Mouse (Mus musculus) gonadal fat pad, adult 2 months (tissue): Measurements from ENCODE around the gene Kif17. TPM values are rescaled to one million over a fixed set of nuclear protein-coding genes. Genes with fewer than 3 reads are reported as not detected.
"Not testable (repeated sequence)": the region's sequence is repeated elsewhere in the genome, so short reads cannot be mapped to it uniquely, and the experiment has no call there.

Source experiments
- DNase-seq: peaks from one replicate; pipeline ENCODE4 v3.0.0-alpha.2; 2012; ENCODE audit warnings: low read depth
- polyA plus RNA-seq: library from polyadenylated mRNA; depleted of rRNA; stranded (reverse); fragments of >200 nt; gene quantifications from 2 replicates; pipeline ENCODE4 v1.2.3, GENCODE M21; 2012

Kif17 gene
- polyA plus RNA-seq, 1 experiment, result 6.2 TPM

GRCm38 (mm10) chr4:138313021-138313420 is 62.8 kb downstream of the Kif17 start:
- DNase-seq, result no peak

DNA sequence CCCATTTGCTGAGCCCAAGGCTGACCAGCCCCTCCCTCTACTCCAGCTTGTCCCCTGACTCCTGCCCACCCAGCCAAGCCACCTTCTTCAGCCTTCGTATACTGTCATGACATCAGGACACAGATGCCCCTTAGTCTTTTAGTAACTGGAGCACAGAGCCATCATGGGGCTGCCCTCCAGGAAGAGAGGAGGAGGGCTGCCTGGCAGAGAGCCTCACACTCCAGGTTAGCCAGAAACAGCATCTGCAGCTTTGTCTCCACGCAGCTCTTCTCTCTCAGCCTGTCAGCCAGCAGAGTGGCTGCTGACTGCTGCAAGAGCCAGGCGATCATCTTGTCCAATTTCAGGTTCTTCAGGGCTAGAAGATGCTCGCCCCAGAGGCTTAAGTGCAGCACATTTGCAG is 63.6 kb downstream of the Kif17 start:
- DNase-seq, result no peak

GRCm38 (mm10) chr4:138315781-138316180 is 65.5 kb downstream of the Kif17 start:
- DNase-seq, result no peak

DNA sequence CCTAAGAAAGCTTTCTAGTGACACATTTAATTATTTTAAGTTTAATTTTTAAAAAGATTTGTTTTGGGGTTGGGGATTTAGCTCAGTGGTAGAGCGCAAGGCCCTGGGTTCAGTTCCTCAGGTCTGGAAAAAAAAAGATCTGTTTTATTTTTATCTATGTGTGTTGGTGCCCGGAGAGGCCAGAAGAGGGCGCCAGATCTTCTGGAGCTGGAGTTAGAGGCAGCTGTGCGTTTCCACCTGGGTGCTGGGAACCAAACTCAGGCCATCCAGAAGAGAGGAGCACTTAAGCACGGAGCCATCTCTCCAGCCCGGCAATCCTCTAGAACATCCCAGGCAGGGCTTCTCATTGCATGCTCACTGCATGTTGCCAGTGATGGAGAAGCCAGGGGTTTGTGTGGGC is 66.1 kb downstream of the Kif17 start:
- DNase-seq, result no peak

DNA sequence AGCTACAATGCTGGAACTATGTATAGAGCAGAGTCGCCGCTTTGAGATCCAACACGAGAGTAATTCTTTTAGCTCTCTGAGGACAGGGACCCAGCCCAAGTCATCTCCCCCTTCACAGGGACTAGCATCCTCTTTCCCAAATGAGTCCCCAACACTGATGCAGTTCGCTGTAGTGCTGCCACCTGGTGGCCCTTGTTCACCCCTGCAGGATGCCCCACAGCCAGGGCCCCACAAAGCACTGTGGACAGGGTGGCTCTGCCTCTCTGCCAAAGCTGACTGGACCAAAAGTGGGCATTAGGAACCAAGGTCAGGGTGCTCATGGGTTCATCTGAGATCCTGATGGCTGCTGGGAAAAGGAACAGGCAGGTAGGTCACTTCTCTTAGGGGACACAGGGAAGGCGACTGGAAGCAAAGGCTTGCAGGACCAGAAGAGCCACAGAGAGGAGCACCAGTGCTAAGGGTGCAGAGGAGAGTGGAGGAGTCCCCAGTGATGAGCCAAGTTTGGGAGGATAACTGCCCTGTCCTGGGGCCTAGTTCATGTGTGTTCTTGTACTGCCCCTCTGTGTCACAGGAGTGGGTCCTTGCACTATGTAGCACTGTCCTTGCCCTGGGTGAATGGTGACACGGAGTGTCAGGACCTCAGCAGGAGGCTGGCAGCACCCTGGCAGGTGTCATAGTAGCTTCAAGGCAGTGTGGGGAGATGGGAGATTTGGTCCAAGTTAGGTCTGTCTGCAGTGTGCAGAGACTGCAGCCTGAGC is 68.5 kb downstream of the Kif17 start:
- no peak for DNase-seq

- DNase-seq, result no peak
Measured at GRCm38 (mm10) chr4:138319508-138319907, 69.3 kb downstream of the Kif17 start.

DNA sequence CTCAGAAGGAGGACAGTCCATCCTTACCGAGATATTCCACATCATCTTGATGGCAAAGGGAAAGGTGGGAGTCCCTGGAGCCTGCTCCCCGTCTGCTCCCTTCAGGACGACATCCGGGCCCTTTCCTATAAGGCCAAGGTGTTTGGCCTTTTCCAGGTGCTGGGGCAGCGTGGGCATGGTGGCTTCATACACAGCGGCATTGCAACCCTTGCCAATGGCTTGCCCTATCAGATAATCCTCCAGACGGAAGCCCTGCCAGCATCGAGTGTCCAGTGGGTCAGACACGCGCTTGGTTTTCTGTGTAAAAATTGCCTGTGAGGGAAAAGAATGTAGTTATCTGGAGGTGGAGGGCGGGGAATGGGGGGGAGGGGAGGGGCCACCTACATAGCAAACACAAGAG is 70.5 kb downstream of the Kif17 start:
- no peak for DNase-seq

- no peak for DNase-seq
Measured at GRCm38 (mm10) chr4:138321488-138321887, 71.3 kb downstream of the Kif17 start.

DNA sequence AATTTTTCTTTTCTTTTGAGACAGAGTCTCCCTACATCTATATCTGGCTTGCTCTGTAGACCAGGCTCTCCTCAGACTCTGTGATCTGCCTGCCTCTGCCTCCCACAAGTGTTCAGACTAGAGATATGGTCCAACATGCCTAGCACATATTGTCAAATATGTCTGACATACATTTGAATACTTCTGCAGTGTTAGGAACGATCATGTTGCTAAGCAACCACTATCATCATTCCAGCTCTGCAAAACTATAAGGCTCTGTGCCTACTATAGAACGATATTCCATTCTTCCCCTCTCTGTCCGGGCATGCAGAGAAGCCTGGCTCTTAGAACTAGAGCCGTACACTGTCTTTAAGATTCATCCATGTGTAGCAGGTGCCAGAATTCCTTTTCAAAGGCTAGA is 72.5 kb downstream of the Kif17 start:
- no peak for DNase-seq

GRCm38 (mm10) chr4:138323753-138324152 is 73.5 kb downstream of the Kif17 start:
- no peak for DNase-seq

- no peak for DNase-seq
Measured at GRCm38 (mm10) chr4:138324451-138324850, 74.2 kb downstream of the Kif17 start.

DNA sequence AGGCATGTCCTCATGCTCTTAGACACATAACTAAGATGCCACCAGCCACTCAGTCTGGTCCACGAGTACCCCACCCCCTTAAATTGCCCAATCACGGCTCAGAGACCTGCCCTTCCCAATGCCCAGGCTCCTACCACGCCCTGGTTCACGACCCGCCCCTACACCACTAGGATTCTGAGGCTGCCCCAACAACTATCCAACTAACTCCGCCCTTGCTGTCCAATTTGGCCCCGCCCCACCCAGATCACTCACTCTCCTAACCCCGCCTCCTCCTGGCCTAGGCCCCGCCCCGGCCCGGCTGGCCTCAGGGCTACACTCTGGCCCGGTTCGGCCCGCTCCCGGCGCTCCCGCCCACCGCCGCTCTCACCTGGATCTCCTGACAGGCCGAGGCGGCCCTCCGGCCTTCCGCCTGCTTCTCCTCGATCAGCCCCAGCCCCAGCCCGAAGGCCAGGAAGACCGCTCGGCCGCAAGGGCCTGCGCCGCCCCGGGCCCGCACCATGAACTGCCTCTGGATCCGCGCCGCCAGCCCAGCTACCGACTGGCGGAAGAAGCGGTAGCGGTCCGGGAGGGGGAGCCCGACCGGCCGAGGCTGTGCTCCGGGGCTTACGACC is 75.3 kb downstream of the Kif17 start:
- DNase-seq, result no peak

GRCm38 (mm10) chr4:138326077-138326695 is 76.0 kb downstream of the Kif17 start, which contains the start of gene Pink1:
Gene Pink1 (minus strand): TSS chr4:138326307.
- DNase-seq, result no peak

DNA sequence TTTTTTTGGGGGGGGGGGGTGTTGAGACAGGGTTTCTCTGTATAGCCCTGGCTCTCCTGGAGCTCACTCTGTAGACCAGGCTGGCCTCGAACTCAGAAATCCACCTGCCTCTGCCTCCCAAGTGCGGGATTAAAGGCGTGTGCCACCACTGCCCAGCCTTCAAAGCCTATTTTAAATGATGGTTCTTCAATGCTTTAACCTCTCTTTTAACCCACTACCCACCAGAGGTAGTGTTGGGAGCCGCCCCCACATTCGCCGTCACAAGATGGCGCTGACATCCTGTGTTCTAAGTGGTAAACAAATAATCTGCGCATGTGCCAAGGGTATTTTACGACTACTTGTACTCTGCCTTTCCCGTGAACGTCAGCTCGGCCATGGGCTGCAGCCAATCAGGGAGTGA is 76.9 kb downstream of the Kif17 start:
- DNase-seq, result not testable (repeated sequence)

DNA sequence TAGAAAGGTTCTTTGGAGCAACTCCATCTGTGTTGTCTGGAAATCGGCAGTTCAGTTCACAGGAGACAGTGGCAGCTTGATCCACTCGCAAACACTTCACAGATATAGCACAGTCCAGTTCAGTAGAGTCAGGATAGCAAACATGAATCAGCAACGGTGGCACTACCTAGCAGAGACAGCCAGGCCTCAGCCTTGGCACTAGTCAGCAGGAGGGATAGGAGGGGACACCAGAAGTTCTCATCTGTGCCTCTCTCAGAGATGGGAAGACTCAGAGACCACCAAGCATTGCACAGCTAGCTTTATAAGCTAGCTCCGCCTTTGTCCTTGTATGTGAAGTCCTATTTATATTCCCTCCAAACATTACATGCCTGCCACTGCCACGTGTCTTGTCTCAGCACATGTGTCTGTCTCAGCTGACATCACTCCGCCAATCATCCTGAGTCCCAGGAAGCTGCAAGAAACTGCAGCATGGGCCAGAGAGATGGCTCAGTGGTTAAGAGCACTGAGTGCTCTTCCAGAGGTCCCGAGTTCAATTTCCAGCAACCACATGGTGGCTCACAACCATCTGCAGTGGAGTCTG is 77.7 kb downstream of the Kif17 start:
- DNase-seq, result no peak

GRCm38 (mm10) chr4:138330264-138330671 is 80.0 kb downstream of the Kif17 start:
- DNase-seq, result no peak

DNA sequence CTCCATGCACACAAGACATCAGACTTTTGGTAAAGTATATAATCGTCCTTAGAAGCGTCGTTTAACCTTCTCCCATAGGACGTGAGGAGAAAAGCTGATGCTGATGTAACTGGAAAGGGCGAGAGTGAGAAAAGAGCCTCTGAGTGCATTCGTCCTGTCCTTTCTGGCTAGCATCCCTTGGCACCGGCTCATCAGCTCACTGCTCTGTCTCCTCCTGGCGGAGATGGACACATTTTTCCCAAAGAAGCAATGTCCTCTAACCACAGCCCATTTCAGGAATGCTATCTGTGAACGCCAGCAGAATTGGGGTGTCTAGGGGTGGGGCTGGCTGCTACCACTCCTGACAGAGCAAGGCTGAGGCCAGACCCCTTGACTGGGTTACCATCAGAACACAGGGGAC is 81.4 kb downstream of the Kif17 start:
- DNase-seq, result no peak

GRCm38 (mm10) chr4:138333135-138333534 is 82.9 kb downstream of the Kif17 start:
- no peak for DNase-seq

- no peak for DNase-seq
Measured at GRCm38 (mm10) chr4:138335036-138335435, 84.8 kb downstream of the Kif17 start.

DNA sequence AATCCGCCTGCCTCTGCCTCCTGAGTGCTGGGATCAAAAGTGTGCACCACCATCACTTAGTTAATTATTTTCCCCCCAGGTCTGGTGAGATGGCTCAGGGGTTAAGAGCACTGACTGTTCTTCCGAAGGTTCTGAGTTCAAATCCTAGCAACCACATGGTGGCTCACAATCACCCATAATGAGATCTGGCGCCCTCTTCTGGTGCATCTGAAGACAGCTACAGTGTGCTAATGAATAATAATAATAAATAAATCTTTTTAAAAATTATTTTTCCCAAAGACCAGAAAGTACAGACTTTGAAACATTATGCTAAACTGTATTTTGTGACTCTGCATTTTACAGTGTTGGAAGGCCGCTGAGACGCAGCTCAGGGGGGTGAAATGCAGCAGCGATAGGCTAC is 85.4 kb downstream of the Kif17 start:
- DNase-seq, result no peak

DNA sequence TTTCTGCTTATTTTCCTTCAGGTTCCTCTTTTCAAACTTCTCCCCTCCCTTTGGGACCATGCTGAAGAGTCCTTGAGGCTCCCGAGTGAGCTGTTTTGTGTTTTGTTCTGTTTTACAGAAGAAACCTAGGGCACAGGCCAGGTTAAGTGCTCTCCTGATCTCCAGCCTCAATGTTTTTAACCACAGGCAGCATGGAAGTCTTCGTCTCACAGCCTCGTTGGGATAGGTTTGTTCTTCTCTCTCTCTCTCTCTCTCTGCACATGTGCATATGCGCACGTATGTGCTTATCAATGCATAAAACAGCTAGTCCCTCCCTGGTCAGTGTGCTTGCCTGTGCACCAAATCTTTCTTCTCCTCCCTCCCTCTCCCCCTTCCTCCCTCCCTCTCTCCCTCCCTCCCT is 86.6 kb downstream of the Kif17 start:
- DNase-seq, result no peak

- DNase-seq, result no peak
Measured at GRCm38 (mm10) chr4:138337341-138337740, 87.1 kb downstream of the Kif17 start.

DNA sequence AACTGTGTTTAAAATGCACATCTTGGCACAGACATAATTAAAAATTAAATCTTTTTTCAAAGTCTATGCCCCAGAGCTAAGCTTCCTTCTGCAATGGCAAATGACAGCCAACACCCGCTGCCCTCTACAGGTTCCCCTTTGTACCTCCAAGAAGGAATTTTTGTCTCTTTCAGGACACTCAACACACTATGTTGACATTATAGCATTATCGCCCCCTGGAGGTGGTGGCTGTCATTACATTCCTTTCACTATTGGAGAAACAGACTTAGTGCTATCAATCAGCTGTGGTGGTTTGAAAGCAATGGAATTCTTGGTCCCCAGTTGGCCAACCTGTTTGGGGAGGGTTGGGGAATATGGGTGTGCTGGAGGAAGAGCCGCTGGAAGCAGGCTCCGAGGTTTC is 89.7 kb downstream of the Kif17 start:
- no peak for DNase-seq
